Mouse (Mus musculus) ovary, adult 18-20 months (tissue): ENCODE data around the gene Plxnb3.
"Not testable (repeated sequence)": the region's sequence is repeated elsewhere in the genome, so short reads cannot be mapped to it uniquely, and the experiment has no call there.

Source experiments
- DNase-seq: peaks from one replicate; pipeline ENCODE4 v3.0.0; 2022; ENCODE audit warnings: low spot score, mixed read lengths

Plxnb3 gene

GRCm38 (mm10) chrX:73756334-73757140, at the start of gene Plxnb3:
TSS of gene Plxnb3 (plus strand) at chrX:73757090.
- no peak for DNase-seq

- DNase-seq: no peak
These were observed 41.3 kb upstream of the Plxnb3 start for GRCm38 (mm10) chrX:73715476-73716108.

GRCm38 (mm10) chrX:73716109-73716661, 40.7 kb upstream of the Plxnb3 start, which contains the start of the genes Bcap31 and Abcd1:
TSS of gene Bcap31 (minus strand) at chrX:73716175.
TSS of gene Abcd1 (plus strand) at chrX:73716597.
- DNase-seq: peak; percentile 89

GRCm38 (mm10) chrX:73716709-73717545, 40.0 kb upstream of the Plxnb3 start:
- peak; percentile 21 for DNase-seq

GRCm38 (mm10) chrX:73717667-73718066, 39.2 kb upstream of the Plxnb3 start:
- DNase-seq: no peak

- peak; percentile 29 for DNase-seq
These were observed 38.6 kb upstream of the Plxnb3 start for GRCm38 (mm10) chrX:73718271-73718670.

- peak; percentile 38 for DNase-seq
These were observed 38.1 kb upstream of the Plxnb3 start for GRCm38 (mm10) chrX:73718686-73719362.

- no peak for DNase-seq
These were observed 26.0 kb upstream of the Plxnb3 start for GRCm38 (mm10) chrX:73730908-73731307.

GRCm38 (mm10) chrX:73738155-73738554, 18.7 kb upstream of the Plxnb3 start:
- DNase-seq: no peak

- no peak for DNase-seq
These were observed 17.7 kb upstream of the Plxnb3 start for GRCm38 (mm10) chrX:73739151-73739550.

- not testable (repeated sequence) for DNase-seq
These were observed 17.0 kb upstream of the Plxnb3 start for GRCm38 (mm10) chrX:73739841-73740240.

- no peak for DNase-seq
These were observed 12.0 kb upstream of the Plxnb3 start for GRCm38 (mm10) chrX:73744774-73745481.

- no peak for DNase-seq
These were observed 7.9 kb upstream of the Plxnb3 start for GRCm38 (mm10) chrX:73748977-73749376.

GRCm38 (mm10) chrX:73758611-73759290, 1.9 kb downstream of the Plxnb3 start:
- DNase-seq: no peak

- no peak for DNase-seq
These were observed 8.4 kb downstream of the Plxnb3 start for GRCm38 (mm10) chrX:73765311-73765710.

- DNase-seq: no peak
These were observed 10.4 kb downstream of the Plxnb3 start for GRCm38 (mm10) chrX:73767267-73767666.

GRCm38 (mm10) chrX:73774168-73774760, 17.4 kb downstream of the Plxnb3 start, which contains the start of gene Srpk3:
TSS of gene Srpk3 (plus strand) at chrX:73774405.
- DNase-seq: no peak

GRCm38 (mm10) chrX:73774802-73775483, 18.1 kb downstream of the Plxnb3 start:
- no peak for DNase-seq

GRCm38 (mm10) chrX:73782227-73782626, 25.3 kb downstream of the Plxnb3 start:
- no peak for DNase-seq
